Mouse (Mus musculus) right cerebral cortex, adult 2 months (tissue): ENCODE results near the gene Olfr1089.

Experiments
- DNase-seq, 2 experiments: peaks; one replicate each; pipeline ENCODE4 v3.0.0; 2021 to 2022; ENCODE audit warnings: low spot score in 2 of 2

Olfr1089 gene

GRCm38 (mm10) chr2:86733601-86734000 is at the start of gene Olfr1089:
Gene Olfr1089 (minus strand): TSS chr2:86733701.
- no peak for DNase-seq

GRCm38 (mm10) chr2:86782179-86782578 is 48.7 kb upstream of the Olfr1089 start, which contains the start of gene Olfr1093:
Gene Olfr1093 (plus strand): TSS chr2:86782479.
- DNase-seq: no peak

DNA sequence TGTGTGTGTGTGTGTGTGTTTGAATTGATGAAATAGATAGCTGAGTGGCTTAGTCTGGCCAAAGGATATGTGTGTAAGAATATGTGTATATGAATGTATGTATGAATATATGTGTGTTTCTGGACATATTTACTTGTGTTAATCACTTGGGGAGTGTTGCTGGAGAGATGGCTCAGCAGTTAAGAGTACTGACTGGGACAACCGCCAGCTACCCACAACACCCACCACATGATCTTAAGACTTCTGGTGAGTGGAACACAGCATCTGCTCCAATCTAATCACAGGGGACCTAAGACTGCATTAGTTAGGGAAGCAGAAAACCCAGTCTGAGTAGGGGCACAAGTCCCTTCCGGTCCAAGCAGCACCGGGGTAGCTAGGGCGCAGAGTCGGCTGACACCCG is 27.5 kb upstream of the Olfr1089 start:
- peak; percentile 7 to 13 for DNase-seq

GRCm38 (mm10) chr2:86758893-86759292 is 25.4 kb upstream of the Olfr1089 start, which contains the start of gene Olfr1090:
Gene Olfr1090 (minus strand): TSS chr2:86758993.
- no peak for DNase-seq

- DNase-seq: no peak
These were observed 35.2 kb downstream of the Olfr1089 start, which contains the start of gene Olfr1087 for GRCm38 (mm10) chr2:86698295-86698694. Gene Olfr1087 (minus strand): TSS chr2:86698395.
